Mouse (Mus musculus) cerebellum, adult 2 months (tissue): Measurements from ENCODE around the gene Klhdc3.

Source experiments
- CTCF ChIP-seq: fragments of 200-500 bp; IDR thresholded peaks from 2 replicates; pipeline ENCODE4 v1.5.1; 2011; ENCODE audit warnings: low read depth, mild to moderate bottlenecking, control low read depth, low read length, moderate library complexity, borderline replicate concordance; ENCODE audit not compliant: insufficient read depth
- POLR2A ChIP-seq: fragments of 200-500 bp; IDR thresholded peaks from 2 replicates; pipeline ENCODE4 v1.6.1; 2011; ENCODE audit warnings: low read length, control low read depth, borderline replicate concordance; ENCODE audit not compliant: insufficient read depth

DNA sequence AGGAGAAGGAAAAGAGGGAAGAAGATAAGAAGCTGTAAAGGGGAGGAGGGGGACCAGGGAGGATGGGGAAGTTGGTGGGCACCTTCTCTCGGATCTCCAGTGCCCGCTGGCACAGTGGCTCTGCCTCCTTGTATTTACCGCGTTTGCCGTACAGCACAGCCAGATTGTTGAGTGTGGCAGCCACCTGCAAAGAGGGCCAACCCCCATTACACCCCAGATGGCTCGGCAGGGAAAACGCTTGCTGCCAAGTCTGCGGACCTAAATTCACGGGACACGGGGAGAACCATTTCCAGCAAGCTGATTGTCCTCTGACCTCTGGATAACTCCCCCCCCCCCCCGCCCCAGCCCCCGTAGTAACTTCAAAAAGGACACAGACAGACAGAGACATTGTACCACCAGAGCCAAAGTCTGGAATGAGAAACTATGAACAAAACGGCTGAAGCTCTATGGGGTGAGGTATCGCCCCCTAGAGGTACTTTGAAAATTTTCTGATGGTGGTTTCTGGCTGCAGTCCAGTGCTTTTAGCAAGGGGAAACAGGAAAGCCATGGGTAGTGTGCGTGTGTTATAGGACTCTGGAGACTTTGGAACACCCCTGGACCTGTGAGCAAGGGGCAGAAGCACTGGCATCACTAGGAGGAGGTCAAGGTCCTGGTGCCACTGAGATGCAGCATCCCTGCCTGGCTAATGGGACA lies 43.7 kb downstream of the Klhdc3 start:
- TF ChIP-seq CTCF, result peak; percentile 60
- no peak for TF ChIP-seq POLR2A
